ENCODE assay signal across 9 mouse cellular contexts in the genomic region with DNA sequence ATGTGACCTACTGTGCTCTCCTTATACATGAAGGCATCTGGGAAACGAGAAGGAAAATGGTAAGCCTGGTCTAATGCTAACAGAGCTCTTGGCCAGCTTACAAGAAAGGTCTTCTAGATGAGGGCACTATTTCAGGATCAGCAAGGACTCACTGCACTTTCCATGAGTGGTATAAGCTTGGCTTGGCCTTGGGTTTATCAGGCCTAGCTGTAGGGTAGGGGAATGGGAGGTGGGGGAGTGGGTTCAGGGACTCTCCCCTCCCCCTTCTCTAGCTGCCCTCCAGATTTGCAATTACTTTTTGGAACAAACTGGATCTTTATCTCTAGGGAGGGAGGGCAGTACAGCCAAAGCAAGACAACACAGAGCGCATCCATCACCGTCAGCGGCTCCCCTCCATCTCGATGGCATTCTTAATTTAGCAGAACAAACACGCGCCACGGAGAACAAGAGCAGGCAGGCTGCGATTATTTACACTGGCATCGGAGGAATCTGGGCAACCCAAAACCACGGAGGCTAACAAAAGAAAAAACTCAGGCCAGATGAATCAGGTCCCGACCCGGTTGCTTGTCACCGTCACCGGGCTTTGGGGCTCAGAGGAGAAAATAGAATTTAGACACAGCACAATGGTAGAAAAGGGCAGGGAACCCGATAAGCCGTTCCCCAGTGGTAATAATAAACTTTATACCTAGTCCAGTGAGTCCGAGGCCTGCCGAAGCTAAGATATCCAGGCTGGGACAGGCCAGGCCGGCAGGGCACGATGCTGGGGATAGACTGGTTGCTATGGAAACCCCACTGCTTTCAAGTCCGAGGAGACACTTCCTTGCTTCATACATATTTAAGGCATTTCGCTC.
A peak's percentile ranks its signal among the peaks of the same experiment; 100 is the strongest.
DNase-seq lines count a peak whose midpoint lies in the region; ATAC-seq and TF ChIP-seq lines count a peak whose summit lies in the region.
"Had no signal": no experiment of that assay in that cellular context is flagged by ENCODE, and none has a peak within 500 bp of the region (broad histone marks: within the 10 kb centered on the region; RNA-seq: fewer than 3 reads in every experiment).

No protein-coding gene starts in this region.

- no peak for TF ChIP-seq CTCF in cortical plate, adult 2 months (IDR thresholded peaks at IDR 0.05; ENCODE audit: extremely low read depth, insufficient read depth, low read length)
- no peak for TF ChIP-seq CTCF in midbrain, postnatal 0 days (IDR thresholded peaks at IDR 0.05)

- no peak overlapping the region for H3K27ac ChIP-seq in heart, embryonic 12.5 days (ENCODE audit: poor library complexity, severe bottlenecking)
- H3K27ac ChIP-seq in cortical plate, adult 2 months (ENCODE audit: insufficient read depth, low read length), result no peak overlapping the region
- H3K27ac ChIP-seq in hindbrain, embryonic 11.5 days (ENCODE audit: low read depth, low read length), result peak overlapping the region; percentile 93
- H3K27ac ChIP-seq in midbrain, postnatal 0 days (ENCODE audit: low read depth, low read length), result peak overlapping the region; percentile 77

- no peak for DNase-seq in heart, postnatal 36 days
- DNase-seq in hindbrain, embryonic 11.5 days (ENCODE audit: low spot score), result peak; percentile 79
- peak; percentile 76 for DNase-seq in midbrain, postnatal 0 days (ENCODE audit: low spot score)
- DNase-seq in T-cell, adult 2 months (ENCODE audit: low spot score), result no peak
- no peak for DNase-seq in gastrocnemius, postnatal 36 days
- no peak for DNase-seq in urinary bladder, postnatal 4 days (ENCODE audit: low spot score in 2 of 2)
- DNase-seq: thymus, postnatal 25 days had no signal

- no peak overlapping the region for H3K9ac ChIP-seq in heart, embryonic 12.5 days
- 0 out of 2 replicates have a peak overlapping the region, but pooled peaks have one; percentile 2 for H3K9ac ChIP-seq in hindbrain, embryonic 11.5 days (ENCODE audit: low read depth, low read length)
- peak overlapping the region; percentile 6; the same call in 1 of the 2 replicates for H3K9ac ChIP-seq in midbrain, postnatal 0 days (replicated peaks; ENCODE audit: low read length, poor library complexity, severe bottlenecking)

- 42% methylated on average over 23 of the region's 23 CpGs for WGBS in heart, embryonic 12.5 days
- 8% methylated on average over 23 of the region's 23 CpGs for WGBS in hindbrain, embryonic 11.5 days
- 14% methylated on average over 23 of the region's 23 CpGs for WGBS in midbrain, postnatal 0 days

- H3K36me3 ChIP-seq in heart, embryonic 12.5 days, result peaks cover 27% of the 10 kb centered on the region
- no peaks in the 10 kb centered on the region for H3K36me3 ChIP-seq in hindbrain, embryonic 11.5 days (ENCODE audit: control insufficient read depth, insufficient read depth, low read length)
- H3K36me3 ChIP-seq in midbrain, postnatal 0 days (ENCODE audit: insufficient read depth, low read length), result no peaks in the 10 kb centered on the region

- no peak overlapping the region for H3K4me3 ChIP-seq in heart, embryonic 12.5 days
- 0 out of 2 replicates have a peak overlapping the region, but pooled peaks have one; percentile 0 for H3K4me3 ChIP-seq in cortical plate, adult 2 months (ENCODE audit: insufficient read depth, low read length)
- H3K4me3 ChIP-seq in hindbrain, embryonic 11.5 days (ENCODE audit: low read depth, low read length), result no peak overlapping the region
- no peak overlapping the region for H3K4me3 ChIP-seq in midbrain, postnatal 0 days (ENCODE audit: low read depth, low read length)

- ATAC-seq in heart, embryonic 12.5 days (ENCODE audit: insufficient number of reproducible peaks, low FRiP score), result no peak
- peak; percentile 92 for ATAC-seq in hindbrain, embryonic 11.5 days (ENCODE audit: low FRiP score)
- ATAC-seq in midbrain, postnatal 0 days (ENCODE audit: low FRiP score), result peak; percentile 71; the same call in 1 of the 2 replicates

- intact Hi-C loops in heart, postnatal 36 days (cut with DNase I), result no loop called here
- intact Hi-C loops in gastrocnemius, postnatal 36 days (cut with DNase I), result no loop called here

- no peaks in the 10 kb centered on the region for H3K9me3 ChIP-seq in heart, embryonic 12.5 days (replicated peaks)
- H3K9me3 ChIP-seq in hindbrain, embryonic 11.5 days (ENCODE audit: control insufficient read depth, low read length), result no peaks in the 10 kb centered on the region
- H3K9me3 ChIP-seq in midbrain, postnatal 0 days (ENCODE audit: low read length), result no peaks in the 10 kb centered on the region

- 0 out of 2 replicates have a peak, but pooled peaks cover 9% of the 10 kb centered on the region for H3K4me1 ChIP-seq in heart, embryonic 12.5 days (replicated peaks)
- H3K4me1 ChIP-seq in cortical plate, adult 2 months (ENCODE audit: control insufficient read depth, insufficient read depth, low read length), result peaks cover 4% of the 10 kb centered on the region
- H3K4me1 ChIP-seq in hindbrain, embryonic 11.5 days (replicated peaks; ENCODE audit: control insufficient read depth, insufficient read depth, low read length), result peaks cover 10% of the 10 kb centered on the region; the same call in 1 of the 2 replicates
- H3K4me1 ChIP-seq in midbrain, postnatal 0 days (ENCODE audit: insufficient read depth, low read length), result peaks cover 10% of the 10 kb centered on the region

- H3K27me3 ChIP-seq in heart, embryonic 12.5 days (replicated peaks), result no peaks in the 10 kb centered on the region
- H3K27me3 ChIP-seq in hindbrain, embryonic 11.5 days (ENCODE audit: control insufficient read depth, insufficient read depth, low read length), result no peaks in the 10 kb centered on the region
- H3K27me3 ChIP-seq in midbrain, postnatal 0 days (ENCODE audit: insufficient read depth, low read length), result no peaks in the 10 kb centered on the region

- peak overlapping the region; percentile 19; the same call in 1 of the 2 replicates for H3K4me2 ChIP-seq in heart, embryonic 12.5 days
- peak overlapping the region; percentile 33 for H3K4me2 ChIP-seq in hindbrain, embryonic 11.5 days (replicated peaks; ENCODE audit: low read depth, low read length)
- peak overlapping the region; percentile 28 for H3K4me2 ChIP-seq in midbrain, postnatal 0 days (ENCODE audit: low read depth, low read length, poor library complexity, severe bottlenecking)

- TF ChIP-seq POLR2A in cortical plate, adult 2 months (IDR thresholded peaks at IDR 0.05; ENCODE audit: extremely low read depth, insufficient read depth, low read length), result no peak

Comparison
In these comparisons a context has a peak if more than half of its experiments do, and no peak if none do; other contexts are left out.
1. H3K27ac ChIP-seq: peak in hindbrain, embryonic 11.5 days (single experiment) and midbrain, postnatal 0 days (single experiment); none in heart, embryonic 12.5 days (single experiment) and cortical plate, adult 2 months (single experiment).
2. DNase-seq: peak in hindbrain, embryonic 11.5 days (single experiment) and midbrain, postnatal 0 days (single experiment); none in heart, postnatal 36 days (0 of 2), T-cell, adult 2 months (single experiment), gastrocnemius, postnatal 36 days (0 of 2) and urinary bladder, postnatal 4 days (0 of 2).
3. Peak in every context shown above with its lines, with median percentiles within 50 percentile points of each other: H3K4me2 ChIP-seq.